27 mouse cellular contexts compared by ENCODE assay signal in genomic region chr16:7658133-7658532, GRCm38 (mm10).
DNase-seq lines count a peak whose midpoint lies in the region; ATAC-seq and TF ChIP-seq lines count a peak whose summit lies in the region.
"Had no signal": no experiment of that assay in that cellular context is flagged by ENCODE, and none has a peak within 500 bp of the region (broad histone marks: within the 10 kb centered on the region; RNA-seq: fewer than 3 reads in every experiment).

No protein-coding gene starts in this region.

- no peak for TF ChIP-seq POLR2A in brain, embryonic 14.5 days (IDR thresholded peaks at IDR 0.05; ENCODE audit: borderline replicate concordance, extremely low read depth, insufficient read depth, insufficient read length, poor library complexity, severe bottlenecking)

- no peaks in the 10 kb centered on the region for H3K9me3 ChIP-seq in midbrain, embryonic 13.5 days
- no peaks in the 10 kb centered on the region for H3K9me3 ChIP-seq in midbrain, embryonic 11.5 days (ENCODE audit: control insufficient read depth, low read length)
- H3K9me3 ChIP-seq in embryonic facial prominence, embryonic 10.5 days = no peaks in the 10 kb centered on the region
- H3K9me3 ChIP-seq: embryonic facial prominence, embryonic 13.5 days; forebrain, embryonic 13.5 days; heart, embryonic 15.5 days; hindbrain, embryonic 10.5 days; hindbrain, embryonic 13.5 days had no signal

- no peak overlapping the region for H3K4me2 ChIP-seq in midbrain, embryonic 13.5 days (replicated peaks)
- no peak overlapping the region for H3K4me2 ChIP-seq in midbrain, embryonic 11.5 days
- H3K4me2 ChIP-seq: embryonic facial prominence, embryonic 13.5 days; forebrain, embryonic 13.5 days; heart, embryonic 11.5 days; heart, embryonic 15.5 days; hindbrain, embryonic 13.5 days had no signal

- H3K4me3 ChIP-seq in midbrain, embryonic 13.5 days (replicated peaks) = no peak overlapping the region
- no peak overlapping the region for H3K4me3 ChIP-seq in midbrain, embryonic 11.5 days (ENCODE audit: low read depth, low read length)
- no peak overlapping the region for H3K4me3 ChIP-seq in embryonic facial prominence, embryonic 10.5 days
- H3K4me3 ChIP-seq: embryonic facial prominence, embryonic 13.5 days; erythroblast, embryonic 14.5 days; forebrain, embryonic 13.5 days; gastrocnemius, adult 2 months; heart, embryonic 15.5 days; hindbrain, embryonic 10.5 days; hindbrain, embryonic 13.5 days had no signal

- 54% methylated on average over 9 of the region's 9 CpGs for WGBS in midbrain, embryonic 13.5 days
- 69% methylated on average over 9 of the region's 9 CpGs for WGBS in midbrain, embryonic 11.5 days
- 62% methylated on average over 9 of the region's 9 CpGs for WGBS in embryonic facial prominence, embryonic 10.5 days

- H3K36me3 ChIP-seq in midbrain, embryonic 13.5 days = no peaks in the 10 kb centered on the region
- H3K36me3 ChIP-seq in midbrain, embryonic 11.5 days (ENCODE audit: control insufficient read depth, insufficient read depth, low read length) = no peaks in the 10 kb centered on the region
- H3K36me3 ChIP-seq in embryonic facial prominence, embryonic 10.5 days (replicated peaks) = no peaks in the 10 kb centered on the region
- H3K36me3 ChIP-seq: embryonic facial prominence, embryonic 13.5 days; heart, embryonic 15.5 days; hindbrain, embryonic 10.5 days; hindbrain, embryonic 13.5 days had no signal

- TF ChIP-seq CTCF in brain, embryonic 14.5 days (IDR thresholded peaks at IDR 0.05; ENCODE audit: borderline replicate concordance, extremely low read depth, insufficient read depth, insufficient read length) = no peak

- H3K9ac ChIP-seq in midbrain, embryonic 13.5 days (replicated peaks) = no peak overlapping the region
- no peak overlapping the region for H3K9ac ChIP-seq in midbrain, embryonic 11.5 days (ENCODE audit: low read length)
- H3K9ac ChIP-seq: embryonic facial prominence, embryonic 13.5 days; forebrain, embryonic 13.5 days; forebrain, postnatal 0 days; heart, embryonic 15.5 days; hindbrain, embryonic 13.5 days had no signal

- peaks cover 13% of the 10 kb centered on the region; the same call in 1 of the 2 replicates for H3K4me1 ChIP-seq in midbrain, embryonic 13.5 days (replicated peaks)
- no peaks in the 10 kb centered on the region for H3K4me1 ChIP-seq in midbrain, embryonic 11.5 days (ENCODE audit: control insufficient read depth, insufficient read depth, low read length)
- H3K4me1 ChIP-seq in embryonic facial prominence, embryonic 10.5 days = peaks cover 8% of the 10 kb centered on the region
- H3K4me1 ChIP-seq: embryonic facial prominence, embryonic 13.5 days; forebrain, embryonic 13.5 days; heart, embryonic 15.5 days; hindbrain, embryonic 10.5 days had no signal

- DNase-seq in midbrain, embryonic 11.5 days (ENCODE audit: low spot score, missing footprints) = no peak
- peak; percentile 75 for DNase-seq in brain, embryonic 14.5 days (ENCODE audit: low read depth)
- DNase-seq in embryonic facial prominence, embryonic 10.5 days (ENCODE audit: low spot score) = no peak
- DNase-seq in retina, postnatal 1 day = peak; percentile 59
- DNase-seq in right cerebral cortex, postnatal 10 days (ENCODE audit: low spot score in 2 of 2) = no peak
- DNase-seq: adrenal gland, adult 8-10 months; adrenal gland, postnatal 36 days; cerebellum, adult 11 months; cerebellum, adult 2 months; cerebellum, adult 9-11 months; cerebellum, postnatal 25 days; forebrain, postnatal 0 days; gastrocnemius, adult 2 months; gastrocnemius, postnatal 14 days; heart, adult 11 months; heart, postnatal 10 days; heart, postnatal 36 days had no signal

- H3K27me3 ChIP-seq in midbrain, embryonic 13.5 days = no peaks in the 10 kb centered on the region
- no peaks in the 10 kb centered on the region for H3K27me3 ChIP-seq in midbrain, embryonic 11.5 days (ENCODE audit: control insufficient read depth, insufficient read depth, low read length)
- H3K27me3 ChIP-seq in embryonic facial prominence, embryonic 10.5 days (replicated peaks; ENCODE audit: low read depth, poor library complexity, severe bottlenecking) = no peaks in the 10 kb centered on the region
- H3K27me3 ChIP-seq: embryonic facial prominence, embryonic 13.5 days; forebrain, embryonic 13.5 days; heart, embryonic 15.5 days; hindbrain, embryonic 13.5 days had no signal

- ATAC-seq in midbrain, embryonic 13.5 days = peak; percentile 50; the same call in 1 of the 2 replicates
- no peak for ATAC-seq in midbrain, embryonic 11.5 days (ENCODE audit: low FRiP score)
- ATAC-seq: activated CD4-positive, CD25-positive, alpha-beta regulatory T cell, adult 4 months; forebrain, embryonic 13.5 days; forebrain, postnatal 0 days; hindbrain, embryonic 16.5 days had no signal

- no peak overlapping the region; the same call in 1 of the 2 replicates for H3K27ac ChIP-seq in midbrain, embryonic 13.5 days
- H3K27ac ChIP-seq in midbrain, embryonic 11.5 days (ENCODE audit: low read depth, low read length) = no peak overlapping the region
- peak overlapping the region; percentile 44 for H3K27ac ChIP-seq in embryonic facial prominence, embryonic 10.5 days (replicated peaks)
- H3K27ac ChIP-seq: embryonic facial prominence, embryonic 13.5 days; forebrain, embryonic 13.5 days; gastrocnemius, adult 2 months; heart, embryonic 15.5 days; hindbrain, embryonic 10.5 days; hindbrain, embryonic 13.5 days had no signal

Comparison
In these comparisons a context has a peak if more than half of its experiments do, and no peak if none do; other contexts are left out.
1. DNase-seq: peak in brain, embryonic 14.5 days (single experiment) and retina, postnatal 1 day (single experiment); none in midbrain, embryonic 11.5 days (single experiment), embryonic facial prominence, embryonic 10.5 days (single experiment) and right cerebral cortex, postnatal 10 days (0 of 2).